Mouse (Mus musculus) small intestine, adult 2 months (tissue): Measurements from ENCODE around the gene Slc40a1.

Experiments
- CTCF ChIP-seq: fragments of 200-500 bp; IDR thresholded peaks from 2 replicates; pipeline ENCODE4 v1.5.1; 2012; ENCODE audit warnings: low read depth, mild to moderate bottlenecking, control low read depth, inconsistent platforms, low read length, moderate library complexity, mixed read lengths; ENCODE audit not compliant: insufficient replicate concordance, insufficient read length; ENCODE audit errors: extremely low read depth
- POLR2A ChIP-seq: fragments of 200-500 bp; IDR thresholded peaks from 2 replicates; pipeline ENCODE4 v1.6.1; 2012; ENCODE audit warnings: low read depth, mild to moderate bottlenecking, control low read depth, inconsistent platforms, low read length, moderate library complexity

DNA sequence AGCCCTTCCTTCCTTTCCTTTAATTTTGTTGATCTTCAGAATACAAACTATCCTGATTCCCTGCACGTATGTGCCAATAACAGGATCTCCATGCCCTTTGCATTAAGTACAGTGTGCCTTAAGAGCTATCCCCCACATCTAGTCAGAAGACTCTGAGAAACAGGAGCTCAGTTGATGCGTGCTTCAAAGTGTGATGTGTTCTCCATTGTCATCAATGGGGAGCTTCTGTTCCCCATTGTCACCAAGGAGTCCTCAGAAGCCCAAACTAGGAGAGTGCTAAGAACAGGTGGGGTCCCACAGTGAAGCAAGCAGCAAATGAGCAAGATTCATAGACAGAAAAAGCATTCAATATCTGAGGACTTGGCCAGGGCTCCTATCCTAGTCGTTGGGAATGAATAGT, 588 bp upstream of the Slc40a1 start:
- TF ChIP-seq CTCF = no peak
- TF ChIP-seq POLR2A = no peak
